Mouse (Mus musculus) stomach, embryonic 14.5 days (tissue): Measurements from ENCODE around the gene Grin2c. TPM values are rescaled to one million over a fixed set of nuclear protein-coding genes. Genes with fewer than 3 reads are reported as not detected.
A peak's percentile ranks its signal among the peaks of the same experiment; 100 is the strongest.

Source experiments
- ATAC-seq: fragments of 200-750 bp; cut with Nextera tagmentation; 2 replicates; pipeline ENCODE4 v1.8.0; 2017; ENCODE audit warnings: low read depth, moderate TSS enrichment; ENCODE audit not compliant: insufficient number of reproducible peaks, insufficient read depth, low FRiP score
- H3K27ac ChIP-seq: fragments of 300-500 bp; sonication (generic); 2 replicates; pipeline ENCODE4 v1.5.1; 2014; ENCODE audit warnings: mild to moderate bottlenecking, low read length, moderate library complexity, mixed read lengths
- H3K27me3 ChIP-seq: fragments of 300-500 bp; sonication (generic); 2 replicates; pipeline ENCODE4 v1.6.1; 2014; ENCODE audit warnings: low read length, control low read depth, mixed read lengths; ENCODE audit not compliant: control insufficient read depth, insufficient read depth
- H3K36me3 ChIP-seq: fragments of 300-500 bp; sonication (generic); 2 replicates; pipeline ENCODE4 v1.6.1; 2014; ENCODE audit warnings: mild to moderate bottlenecking, control low read depth, low read length, moderate library complexity, mixed read lengths; ENCODE audit not compliant: control insufficient read depth, insufficient read depth
- H3K4me1 ChIP-seq: fragments of 300-500 bp; sonication (generic); 2 replicates; pipeline ENCODE4 v1.6.1; 2014; ENCODE audit warnings: low read length, control low read depth, mixed read lengths; ENCODE audit not compliant: control insufficient read depth, insufficient read depth
- H3K4me2 ChIP-seq: fragments of 300-500 bp; sonication (generic); replicated peaks from 2 replicates; pipeline ENCODE4 v1.6.1; 2014; ENCODE audit warnings: low read depth, low read length, control low read depth
- H3K4me3 ChIP-seq: fragments of 300-500 bp; sonication (generic); 2 replicates; pipeline ENCODE4 v1.5.1; 2014; ENCODE audit warnings: low read depth, low read length, control low read depth
- H3K9ac ChIP-seq: fragments of 300-500 bp; sonication (generic); replicated peaks from 2 replicates; pipeline ENCODE4 v1.6.1; 2014; ENCODE audit warnings: low read depth, mild to moderate bottlenecking, control low read depth, low read length, moderate library complexity, mixed read lengths
- H3K9me3 ChIP-seq: fragments of 300-500 bp; sonication (generic); 2 replicates; pipeline ENCODE4 v1.6.1; 2016; ENCODE audit warnings: low read depth, low read length, control low read depth; ENCODE audit not compliant: control insufficient read depth
- WGBS: fragments of 180-500 bp; shearing (Covaris S2); extraction: QIAGEN DNeasy Blood & Tissue Kit; methylation state at CpG from one replicate; pipeline ENCODE4 v1.1.7; 2014; 5-methylcytosine and 5-hydroxymethylcytosine counted together
- microRNA-seq: library from miRNA; unstranded; fragments of <30 nt; microRNA quantifications from one replicate; pipeline ENCODE4, GENCODE M21; 2016
- polyA plus RNA-seq: library from polyadenylated mRNA; unstranded; fragments of >200 nt; fragmentation: Nextera tagmentation; extraction: Ambion mirVana; gene quantifications from 2 replicates; pipeline ENCODE4 v1.2.1, GENCODE M21; 2014

Gene Grin2c
- polyA plus RNA-seq, 1 experiment from 2014 or later, result not detected

- 76% methylated on average over 25 of the region's 25 CpGs for WGBS
- Histone ChIP-seq H3K4me2 (no peak overlapping the region), H3K9ac (no peak overlapping the region), H3K27ac (no peak overlapping the region), H3K27me3 (no peaks in the 10 kb centered on the region), H3K9me3 (no peaks in the 10 kb centered on the region), H3K4me1 (0 out of 2 replicates have a peak, but pooled peaks cover 3% of the 10 kb centered on the region), H3K4me3 (no peak overlapping the region), H3K36me3 (no peaks in the 10 kb centered on the region; the same call in 1 of the 2 replicates)
- no peak for ATAC-seq
Observed at GRCm38 (mm10) chr11:115208776-115209732, 58.0 kb downstream of the Grin2c start.

GRCm38 (mm10) chr11:115208126-115208525 is 58.9 kb downstream of the Grin2c start:
- H3K36me3 ChIP-seq, result no peaks in the 10 kb centered on the region; the same call in 1 of the 2 replicates
- H3K4me1 ChIP-seq, result 0 out of 2 replicates have a peak, but pooled peaks cover 3% of the 10 kb centered on the region
- H3K4me2 ChIP-seq, result no peak overlapping the region
- ATAC-seq, result no peak
- no peak overlapping the region for H3K4me3 ChIP-seq
- H3K9ac ChIP-seq, result no peak overlapping the region
- no peak overlapping the region for H3K27ac ChIP-seq
- no peaks in the 10 kb centered on the region for H3K27me3 ChIP-seq
- H3K9me3 ChIP-seq, result no peaks in the 10 kb centered on the region
- WGBS, result 75% methylated on average over 12 of the region's 12 CpGs

GRCm38 (mm10) chr11:115202756-115203155 is 64.3 kb downstream of the Grin2c start:
- Histone ChIP-seq H3K9ac (no peak overlapping the region), H3K4me2 (no peak overlapping the region), H3K36me3 (no peaks in the 10 kb centered on the region), H3K27ac (no peak overlapping the region), H3K4me3 (no peak overlapping the region), H3K4me1 (no peaks in the 10 kb centered on the region), H3K27me3 (no peaks in the 10 kb centered on the region), H3K9me3 (no peaks in the 10 kb centered on the region)
- 89% methylated on average over 9 of the region's 9 CpGs for WGBS
- ATAC-seq, result no peak

GRCm38 (mm10) chr11:115202316-115202715 is 64.7 kb downstream of the Grin2c start:
- Histone ChIP-seq H3K4me2 (no peak overlapping the region), H3K36me3 (no peaks in the 10 kb centered on the region), H3K9ac (no peak overlapping the region), H3K9me3 (no peaks in the 10 kb centered on the region), H3K27ac (no peak overlapping the region), H3K4me3 (no peak overlapping the region), H3K4me1 (no peaks in the 10 kb centered on the region), H3K27me3 (no peaks in the 10 kb centered on the region)
- ATAC-seq, result peak; percentile 68; the same call in 1 of the 2 replicates
- WGBS, result 13% methylated on average over 12 of the region's 12 CpGs

GRCm38 (mm10) chr11:115200520-115200919 is 66.5 kb downstream of the Grin2c start:
- no peak for ATAC-seq
- Histone ChIP-seq H3K27ac (no peak overlapping the region), H3K4me2 (no peak overlapping the region), H3K9me3 (no peaks in the 10 kb centered on the region), H3K9ac (no peak overlapping the region), H3K4me3 (no peak overlapping the region), H3K36me3 (no peaks in the 10 kb centered on the region), H3K27me3 (no peaks in the 10 kb centered on the region), H3K4me1 (no peaks in the 10 kb centered on the region)
- 88% methylated on average over 4 of the region's 4 CpGs for WGBS

Small RNA genes lying within 50 kb of the gene (microRNA-seq; reads per million reads assigned to microRNA genes)
- not detected for gene Gm25837

Other genes starting within 250 kb of the Grin2c start
- not detected in 2 replicates for gene Cd300ld4, start 240.2 kb downstream of the Grin2c start, polyA plus RNA-seq
- not detected in 2 replicates for gene Cd300ld5, start 229.5 kb downstream of the Grin2c start, polyA plus RNA-seq
- not detected in 2 replicates for gene Cd300ld3, start 218.8 kb downstream of the Grin2c start, polyA plus RNA-seq
- gene Cd300e, start 205.1 kb downstream of the Grin2c start, polyA plus RNA-seq, result 0.12 TPM in 1 of 2 replicates, not detected in the other
- gene Rab37, start 175.8 kb downstream of the Grin2c start, polyA plus RNA-seq, result 1.3 and 1.5 TPM in 2 replicates
- 0.33 and 0.48 TPM in 2 replicates for gene Cd300lf, start 133.3 kb downstream of the Grin2c start, polyA plus RNA-seq
- 105 and 114 TPM in 2 replicates for gene Slc9a3r1, start 103.9 kb downstream of the Grin2c start, polyA plus RNA-seq
- 10.5 and 13.2 TPM in 2 replicates for gene Tmem104, start 79.8 kb downstream of the Grin2c start, polyA plus RNA-seq
- 18.3 and 20.1 TPM in 2 replicates for gene Nat9, start 79.4 kb downstream of the Grin2c start, polyA plus RNA-seq
- gene Fdxr, start 9.8 kb upstream of the Grin2c start, polyA plus RNA-seq, result 11.5 and 13.3 TPM in 2 replicates
- 1.3 and 1.5 TPM in 2 replicates for gene Fads6, start 30.4 kb upstream of the Grin2c start, polyA plus RNA-seq
- gene Otop2, start 39.9 kb upstream of the Grin2c start, polyA plus RNA-seq, result not detected in 2 replicates
- 0.10 TPM in 1 of 2 replicates, not detected in the other for gene Ush1g, start 54.8 kb upstream of the Grin2c start, polyA plus RNA-seq
- gene Otop3, start 67.5 kb upstream of the Grin2c start, polyA plus RNA-seq, result 1.0 and 1.2 TPM in 2 replicates
- gene Hid1, start 100.5 kb upstream of the Grin2c start, polyA plus RNA-seq, result 21.0 and 24.4 TPM in 2 replicates
- gene Cdr2l, start 114.7 kb upstream of the Grin2c start, polyA plus RNA-seq, result 12.6 and 13.0 TPM in 2 replicates
- 206 and 208 TPM in 2 replicates for gene Mrpl58, start 136.5 kb upstream of the Grin2c start, polyA plus RNA-seq
- 832 and 848 TPM in 2 replicates for gene Atp5h, start 152.7 kb upstream of the Grin2c start, polyA plus RNA-seq
- gene Kctd2, start 152.9 kb upstream of the Grin2c start, polyA plus RNA-seq, result 9.5 and 12.3 TPM in 2 replicates
- not detected in 2 replicates for gene Trim80, start 173.3 kb upstream of the Grin2c start, polyA plus RNA-seq
- 0.32 and 1.0 TPM in 2 replicates for gene Slc16a5, start 195.2 kb upstream of the Grin2c start, polyA plus RNA-seq
- 5.7 and 8.0 TPM in 2 replicates for gene Armc7, start 208.4 kb upstream of the Grin2c start, polyA plus RNA-seq
- gene Nt5c, start 224.6 kb upstream of the Grin2c start, polyA plus RNA-seq, result 111 and 121 TPM in 2 replicates
- gene Jpt1, start 247.1 kb upstream of the Grin2c start, polyA plus RNA-seq, result 529 and 563 TPM in 2 replicates